Mouse (Mus musculus): ENCODE data around the gene Rabgap1l.

The Rabgap1l gene

GRCm38 (mm10) chr1:160184506-160184905, 608.5 kb downstream of the Rabgap1l start:
- DNase-seq (ENCODE audit: low spot score in 2 of 2) = peak; percentile 25 to 44

- no peak for DNase-seq (ENCODE audit: low spot score in 2 of 2)
Measured at GRCm38 (mm10) chr1:160181216-160181615, 611.8 kb downstream of the Rabgap1l start.

GRCm38 (mm10) chr1:160176903-160177302, 616.1 kb downstream of the Rabgap1l start:
- no peak for DNase-seq (ENCODE audit: low spot score in 2 of 2)

All from frontal cortex, postnatal 14 days (tissue).